Mouse (Mus musculus) forebrain, embryonic 11.5 days (tissue): ENCODE data around the gene Klf7. TPM values are rescaled to one million over a fixed set of nuclear protein-coding genes. Genes with fewer than 3 reads are reported as not detected.
A peak's percentile ranks its signal among the peaks of the same experiment; 100 is the strongest.

ENCODE experiments used
- ATAC-seq: fragments of 200-750 bp; cut with Nextera tagmentation; replicated peaks from 2 replicates; pipeline ENCODE4 v1.8.0; 2017; ENCODE audit warnings: moderate TSS enrichment; ENCODE audit not compliant: low FRiP score
- DNase-seq: peaks from one replicate; pipeline ENCODE4 v3.0.0-alpha.2; 2017; ENCODE audit warnings: low spot score
- H3K27ac ChIP-seq: fragments of 300-500 bp; sonication (generic); 2 replicates; pipeline ENCODE4 v1.5.1; 2014; ENCODE audit warnings: low read depth, low read length
- H3K27me3 ChIP-seq: fragments of 300-500 bp; sonication (generic); 2 replicates; pipeline ENCODE4 v1.6.1; 2014; ENCODE audit warnings: mild to moderate bottlenecking, low read length, mixed read lengths; ENCODE audit not compliant: control insufficient read depth, insufficient read depth
- H3K36me3 ChIP-seq: fragments of 300-500 bp; sonication (generic); 2 replicates; pipeline ENCODE4 v1.6.1; 2014; ENCODE audit warnings: mild to moderate bottlenecking, low read length, moderate library complexity, mixed read lengths; ENCODE audit not compliant: control insufficient read depth, insufficient read depth
- H3K4me1 ChIP-seq: fragments of 300-500 bp; sonication (generic); replicated peaks from 2 replicates; pipeline ENCODE4 v1.6.1; 2014; ENCODE audit warnings: low read length, mixed read lengths; ENCODE audit not compliant: control insufficient read depth, insufficient read depth
- H3K4me2 ChIP-seq: fragments of 300-500 bp; sonication (generic); 2 replicates; pipeline ENCODE4 v1.6.1; 2014; ENCODE audit warnings: low read depth, mild to moderate bottlenecking, low read length, moderate library complexity, mixed read lengths; ENCODE audit not compliant: severe bottlenecking
- H3K4me3 ChIP-seq: fragments of 300-500 bp; sonication (generic); 2 replicates; pipeline ENCODE4 v1.5.1; 2014; ENCODE audit warnings: low read depth, low read length
- H3K9ac ChIP-seq: fragments of 300-500 bp; sonication (generic); 2 replicates; pipeline ENCODE4 v1.6.1; 2014; ENCODE audit warnings: low read length
- H3K9me3 ChIP-seq: fragments of 300-500 bp; sonication (generic); 2 replicates; pipeline ENCODE4 v1.6.1; 2016; ENCODE audit warnings: low read length, mixed read lengths; ENCODE audit not compliant: control insufficient read depth
- WGBS: fragments of 180-500 bp; shearing (Covaris S2); extraction: QIAGEN DNeasy Blood & Tissue Kit; methylation state at CpG from one replicate; pipeline ENCODE4 v1.1.7; 2014; 5-methylcytosine and 5-hydroxymethylcytosine counted together
- polyA plus RNA-seq: library from polyadenylated mRNA; unstranded; fragments of >200 nt; fragmentation: Nextera tagmentation; extraction: Ambion mirVana; gene quantifications from 2 replicates; pipeline ENCODE4 v1.2.1, GENCODE M21; 2014

The Klf7 gene
- 24.8 and 25.3 TPM in 2 replicates for polyA plus RNA-seq

- peaks cover 7% of the 10 kb centered on the region; the same call in 1 of the 2 replicates for H3K4me1 ChIP-seq
- H3K27ac ChIP-seq = peak within 1 kb of the TSS; percentile 100
- under 1% methylated on average over 75 of the region's 82 CpGs for WGBS
- peak within 1 kb of the TSS; percentile 70 for H3K4me3 ChIP-seq
- ATAC-seq = peak; percentile 97
- peak within 1 kb of the TSS; percentile 79 for H3K4me2 ChIP-seq
- peak within 1 kb of the TSS; percentile 99 for H3K9ac ChIP-seq
- peak; percentile 99 for DNase-seq
- H3K9me3 ChIP-seq = no peaks in the 10 kb centered on the region
- H3K36me3 ChIP-seq = no peaks in the 10 kb centered on the region
- H3K27me3 ChIP-seq = no peaks in the 10 kb centered on the region
Measured at GRCm38 (mm10) chr1:64121559-64122465, at the start of gene Klf7. Klf7 (minus strand) TSS chr1:64122282.

DNA sequence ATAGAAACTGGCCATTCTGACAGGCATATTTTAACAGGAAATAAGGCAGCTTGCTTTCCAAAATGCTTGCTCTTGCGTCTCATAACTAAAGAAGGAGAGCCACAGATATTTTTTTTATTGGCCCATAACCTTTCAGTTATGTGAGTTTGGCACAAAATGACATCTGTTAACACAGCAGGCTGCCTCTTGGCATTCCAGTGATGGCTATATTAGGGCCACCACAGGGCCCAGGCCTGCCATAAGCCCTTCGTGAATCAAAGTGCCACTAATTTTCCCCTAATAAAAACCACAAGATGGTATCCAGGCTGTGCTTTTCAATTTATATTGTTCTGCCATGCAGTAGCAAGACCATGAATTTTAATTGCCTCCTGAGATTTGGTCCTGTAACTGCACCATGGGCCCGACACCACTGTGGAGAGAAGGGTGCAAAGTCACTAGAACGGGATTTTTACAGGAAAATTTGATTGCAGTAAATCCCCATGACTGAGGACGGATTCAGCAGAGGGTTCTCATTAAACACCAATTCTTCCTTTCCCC lies 42.5 kb upstream of the Klf7 start:
- Histone ChIP-seq H3K9ac (no peak overlapping the region), H3K4me2 (no peak overlapping the region), H3K9me3 (no peaks in the 10 kb centered on the region), H3K4me1 (no peaks in the 10 kb centered on the region), H3K27ac (no peak overlapping the region), H3K4me3 (no peak overlapping the region), H3K36me3 (no peaks in the 10 kb centered on the region), H3K27me3 (no peaks in the 10 kb centered on the region)
- no peak for ATAC-seq
- WGBS = 80% methylated on average over 5 of the region's 5 CpGs
- DNase-seq = no peak

DNA sequence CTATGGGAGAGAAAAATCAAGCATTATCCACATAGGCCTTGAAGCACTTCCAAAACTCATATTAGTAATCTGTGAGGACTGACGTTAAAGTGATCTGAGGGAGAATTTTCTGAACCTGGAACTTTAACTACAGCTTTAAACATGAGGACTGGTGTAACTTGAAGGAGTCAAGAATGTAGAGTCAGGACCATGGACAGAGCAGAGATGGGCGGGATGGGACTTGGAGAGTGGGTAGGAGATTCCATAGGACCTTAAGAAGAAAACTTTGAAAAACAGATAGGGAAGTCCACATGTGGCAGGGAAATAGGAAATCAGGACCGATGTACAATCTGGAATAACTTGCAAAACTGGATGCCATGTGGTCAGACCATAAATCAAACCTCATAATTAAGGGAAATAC lies 36.7 kb upstream of the Klf7 start:
- DNase-seq (peak; percentile 63), ATAC-seq (no peak)
- Histone ChIP-seq H3K4me3 (no peak overlapping the region), H3K36me3 (no peaks in the 10 kb centered on the region), H3K27ac (no peak overlapping the region), H3K27me3 (no peaks in the 10 kb centered on the region), H3K9ac (no peak overlapping the region), H3K4me1 (no peaks in the 10 kb centered on the region), H3K9me3 (no peaks in the 10 kb centered on the region), H3K4me2 (no peak overlapping the region)
- 65% methylated on average over 3 of the region's 3 CpGs for WGBS

DNA sequence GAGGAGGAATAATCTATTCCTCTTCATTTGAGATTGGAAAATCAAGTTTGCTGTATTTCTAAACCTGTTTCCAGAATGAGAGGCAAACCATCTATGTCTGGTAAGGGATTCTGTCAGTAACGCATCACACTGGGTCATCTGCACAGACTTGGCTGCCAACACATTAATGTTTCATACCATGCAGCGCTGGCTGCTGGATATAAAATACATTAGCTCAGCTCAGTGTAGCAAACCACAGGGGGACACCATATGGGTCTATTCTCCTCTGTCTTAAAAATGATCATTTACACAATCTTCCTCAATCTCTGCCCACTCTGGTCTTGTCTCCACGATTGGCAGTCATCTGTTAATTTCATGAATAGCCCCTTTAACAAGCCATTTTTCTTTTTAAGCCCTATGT lies 27.1 kb upstream of the Klf7 start:
- no peaks in the 10 kb centered on the region for H3K9me3 ChIP-seq
- DNase-seq (no peak), ATAC-seq (no peak)
- no peak overlapping the region for H3K4me3 ChIP-seq
- 87% methylated on average over 3 of the region's 3 CpGs for WGBS
- no peaks in the 10 kb centered on the region for H3K27me3 ChIP-seq
- no peak overlapping the region for H3K9ac ChIP-seq
- no peak overlapping the region for H3K27ac ChIP-seq
- H3K36me3 ChIP-seq = no peaks in the 10 kb centered on the region
- no peaks in the 10 kb centered on the region for H3K4me1 ChIP-seq
- H3K4me2 ChIP-seq = no peak overlapping the region

DNA sequence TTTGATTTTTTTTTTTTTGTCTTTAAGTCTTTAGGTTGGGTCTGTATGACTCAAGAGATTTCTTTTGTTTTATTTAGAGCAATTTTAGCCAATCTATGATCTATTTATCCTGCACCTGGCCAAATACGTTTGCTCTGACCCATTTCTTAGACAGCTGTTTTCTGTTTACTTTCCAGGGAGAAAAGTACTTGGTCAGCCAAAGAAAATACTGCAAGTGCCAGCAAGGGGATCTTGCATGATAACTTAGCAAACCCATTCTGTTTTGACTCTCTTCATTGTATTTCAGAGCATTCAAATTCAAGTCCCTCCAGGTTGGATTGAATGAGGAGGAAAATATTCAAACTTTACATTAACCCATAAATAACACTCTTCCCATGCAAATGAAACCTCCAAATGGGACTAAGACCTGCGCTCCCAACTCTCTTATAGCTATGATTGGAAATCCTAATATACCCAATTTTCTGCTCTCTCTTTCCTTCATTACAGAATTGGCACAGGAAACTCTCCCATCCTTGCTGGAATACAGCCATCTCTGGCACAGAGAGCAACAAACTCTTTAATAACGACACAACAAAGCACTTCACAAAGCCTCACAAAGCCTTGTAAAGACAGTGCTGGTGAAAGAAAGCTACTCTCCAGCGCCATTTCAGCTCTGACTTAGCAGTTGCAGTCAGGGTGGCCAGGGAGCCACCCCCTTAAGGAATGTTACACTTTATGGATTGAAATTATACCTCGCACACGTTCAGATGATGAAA lies 20.8 kb upstream of the Klf7 start:
- Histone ChIP-seq H3K4me1 (no peaks in the 10 kb centered on the region), H3K27ac (no peak overlapping the region), H3K9ac (no peak overlapping the region), H3K27me3 (no peaks in the 10 kb centered on the region), H3K4me2 (no peak overlapping the region), H3K36me3 (no peaks in the 10 kb centered on the region), H3K4me3 (no peak overlapping the region), H3K9me3 (no peaks in the 10 kb centered on the region)
- ATAC-seq (no peak), DNase-seq (no peak)
- WGBS = 70% methylated on average over 6 of the region's 6 CpGs

DNA sequence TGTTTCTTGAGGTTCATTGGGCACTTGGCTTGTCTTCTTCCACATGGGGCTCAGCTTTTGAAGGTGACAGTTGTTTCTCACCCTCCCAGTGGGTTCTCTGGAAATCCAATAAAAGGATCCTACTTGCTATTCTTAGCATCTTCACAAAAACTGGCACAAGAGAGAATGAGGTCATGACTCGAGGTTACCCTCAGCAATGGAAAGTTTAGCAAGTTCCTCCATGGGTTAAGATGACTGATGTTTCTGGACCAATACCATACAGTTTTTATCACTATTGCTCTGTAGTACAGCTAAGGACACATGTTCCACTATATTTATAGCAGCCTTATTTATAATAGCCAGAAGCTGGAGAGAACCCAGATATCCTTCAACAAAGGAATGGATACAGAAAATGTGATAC lies 12.4 kb upstream of the Klf7 start:
- Histone ChIP-seq H3K27me3 (no peaks in the 10 kb centered on the region), H3K4me3 (no peak overlapping the region), H3K4me1 (no peaks in the 10 kb centered on the region), H3K4me2 (no peak overlapping the region), H3K9ac (no peak overlapping the region), H3K9me3 (no peaks in the 10 kb centered on the region), H3K27ac (no peak overlapping the region), H3K36me3 (no peaks in the 10 kb centered on the region)
- ATAC-seq (no peak), DNase-seq (no peak)
- 70% methylated on average over 1 of the region's 1 CpGs for whole genome bisulfite sequencing

DNA sequence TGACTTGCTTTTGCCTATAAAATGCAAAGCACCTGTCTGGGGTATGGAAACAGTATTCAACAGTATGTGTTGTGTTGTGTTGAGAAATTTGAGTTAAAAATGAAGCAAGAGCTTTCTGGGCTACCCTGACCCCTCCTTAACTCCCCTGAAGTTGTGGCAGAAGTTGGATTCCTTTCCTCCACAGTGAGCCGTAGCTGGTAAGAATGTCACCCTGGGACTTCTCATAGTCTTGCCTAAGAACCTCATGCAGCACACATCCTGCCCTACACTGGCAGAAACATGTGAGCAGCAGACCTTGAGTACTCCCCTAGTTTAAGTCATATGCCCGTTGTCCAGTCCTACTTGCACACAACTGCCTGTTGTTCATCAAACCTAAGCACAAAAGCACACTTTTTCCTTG lies 4.7 kb upstream of the Klf7 start:
- Histone ChIP-seq H3K9me3 (no peaks in the 10 kb centered on the region), H3K4me3 (no peak overlapping the region), H3K36me3 (no peaks in the 10 kb centered on the region), H3K9ac (no peak overlapping the region), H3K4me1 (no peaks in the 10 kb centered on the region), H3K27me3 (no peaks in the 10 kb centered on the region), H3K4me2 (no peak overlapping the region), H3K27ac (no peak overlapping the region)
- ATAC-seq (no peak), DNase-seq (no peak)
- WGBS = 90% methylated on average over 2 of the region's 2 CpGs

- ATAC-seq (no peak), DNase-seq (no peak)
- Histone ChIP-seq H3K36me3 (no peaks in the 10 kb centered on the region), H3K4me3 (peak overlapping the region; percentile 70), H3K4me1 (peaks cover 7% of the 10 kb centered on the region; the same call in 1 of the 2 replicates), H3K27me3 (no peaks in the 10 kb centered on the region), H3K4me2 (peak overlapping the region; percentile 79), H3K27ac (peak overlapping the region; percentile 100), H3K9ac (peak overlapping the region; percentile 99), H3K9me3 (no peaks in the 10 kb centered on the region)
- 18% methylated on average over 9 of the region's 9 CpGs for WGBS
Measured at GRCm38 (mm10) chr1:64122466-64122830, 366 bp upstream of the Klf7 start.
